Mouse (Mus musculus): ENCODE measurements around the gene Nrarp.

Gene Nrarp

GRCm38 (mm10) chr2:25180478-25180903 lies at the start of gene Nrarp:
Nrarp (plus strand) TSS chr2:25180758.
- in situ Hi-C loops (cut with MseI, MboI), result no loop called here

- in situ Hi-C loops (cut with MseI, MboI), result no loop called here
Observed at GRCm38 (mm10) chr2:25131601-25132000, 49.0 kb upstream of the Nrarp start.

- in situ Hi-C loops (cut with MseI, MboI), result no loop called here
Observed at GRCm38 (mm10) chr2:25137832-25138231, 42.7 kb upstream of the Nrarp start.

GRCm38 (mm10) chr2:25141185-25141584 lies 39.4 kb upstream of the Nrarp start:
- in situ Hi-C loops (cut with MseI, MboI), result no loop called here

GRCm38 (mm10) chr2:25141921-25142320 lies 38.6 kb upstream of the Nrarp start:
- in situ Hi-C loops (cut with MseI, MboI), result no loop called here

- in situ Hi-C loops (cut with MseI, MboI), result no loop called here
Observed at GRCm38 (mm10) chr2:25145346-25145745, 35.2 kb upstream of the Nrarp start.

GRCm38 (mm10) chr2:25147398-25147797 lies 33.2 kb upstream of the Nrarp start:
- in situ Hi-C loops (cut with MseI, MboI), result no loop called here

- in situ Hi-C loops (cut with MseI, MboI), result no loop called here
Observed at GRCm38 (mm10) chr2:25147892-25148291, 32.7 kb upstream of the Nrarp start.

GRCm38 (mm10) chr2:25149643-25150042 lies 30.9 kb upstream of the Nrarp start:
- in situ Hi-C loops (cut with MseI, MboI), result no loop called here

GRCm38 (mm10) chr2:25151280-25151956 lies 29.1 kb upstream of the Nrarp start:
- in situ Hi-C loops (cut with MseI, MboI), result no loop called here

GRCm38 (mm10) chr2:25156177-25156576 lies 24.4 kb upstream of the Nrarp start:
- in situ Hi-C loops (cut with MseI, MboI), result no loop called here

- in situ Hi-C loops (cut with MseI, MboI), result no loop called here
Observed at GRCm38 (mm10) chr2:25156990-25157389, 23.6 kb upstream of the Nrarp start.

- in situ Hi-C loops (cut with MseI, MboI), result no loop called here
Observed at GRCm38 (mm10) chr2:25157655-25158054, 22.9 kb upstream of the Nrarp start.

- in situ Hi-C loops (cut with MseI, MboI), result no loop called here
Observed at GRCm38 (mm10) chr2:25167481-25167880, 13.1 kb upstream of the Nrarp start.

- in situ Hi-C loops (cut with MseI, MboI), result no loop called here
Observed at GRCm38 (mm10) chr2:25167919-25168664, 12.5 kb upstream of the Nrarp start.

GRCm38 (mm10) chr2:25168665-25168978 lies 11.9 kb upstream of the Nrarp start:
- in situ Hi-C loops (cut with MseI, MboI), result no loop called here

GRCm38 (mm10) chr2:25169778-25170177 lies 10.8 kb upstream of the Nrarp start:
- in situ Hi-C loops (cut with MseI, MboI), result no loop called here

GRCm38 (mm10) chr2:25170326-25171100 lies 10.0 kb upstream of the Nrarp start:
- in situ Hi-C loops (cut with MseI, MboI), result no loop called here

- in situ Hi-C loops (cut with MseI, MboI), result no loop called here
Observed at GRCm38 (mm10) chr2:25171101-25171768, 9.3 kb upstream of the Nrarp start.

GRCm38 (mm10) chr2:25171769-25172153 lies 8.8 kb upstream of the Nrarp start:
- in situ Hi-C loops (cut with MseI, MboI), result no loop called here

GRCm38 (mm10) chr2:25172629-25173028 lies 7.9 kb upstream of the Nrarp start:
- in situ Hi-C loops (cut with MseI, MboI), result no loop called here

GRCm38 (mm10) chr2:25173821-25174220 lies 6.7 kb upstream of the Nrarp start:
- in situ Hi-C loops (cut with MseI, MboI), result no loop called here
